Mouse (Mus musculus): ENCODE measurements at regions not wholly inside any gene's neighbourhood (a gene's known extent, or its start where the extent isn't known, plus 50 kb on each side); places are given as distances from the start of the nearest gene placed in this dataset.
A peak's percentile ranks its signal among the peaks of the same experiment; 100 is the strongest.

DNA sequence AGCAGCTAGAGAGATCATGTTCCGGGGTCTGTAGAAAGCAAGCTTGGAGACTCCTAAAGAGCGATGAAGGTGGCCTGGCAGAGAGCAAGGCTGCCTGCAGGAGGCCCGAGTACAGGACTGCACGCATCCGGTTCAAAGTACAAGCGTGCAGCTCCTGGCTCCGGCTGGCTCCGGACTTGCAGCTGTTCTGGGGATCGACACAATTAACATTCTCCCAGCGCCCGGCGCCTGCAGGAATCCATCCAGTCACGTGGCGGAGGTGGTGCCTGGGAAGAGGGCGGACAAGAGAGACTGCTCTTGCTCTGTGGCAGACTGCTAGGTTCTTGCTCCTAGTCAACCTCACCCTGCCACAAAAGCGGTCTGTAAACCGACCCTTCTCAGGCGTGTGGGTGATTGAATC lies 86.9 kb downstream of the Bdh1 start:
- peaks cover 54% of the 10 kb centered on the region for H3K4me1 ChIP-seq
- H3K27ac ChIP-seq = peak overlapping the region; percentile 92
- H3K9me3 ChIP-seq = no peaks in the 10 kb centered on the region
- no peaks in the 10 kb centered on the region for H3K36me3 ChIP-seq
- H3K9ac ChIP-seq = peak overlapping the region; percentile 43; the same call in 1 of the 2 replicates
- peak overlapping the region; percentile 23 for H3K4me3 ChIP-seq
- peak; percentile 91 for ATAC-seq (ENCODE audit: low FRiP score, low read depth)
- no peaks in the 10 kb centered on the region for H3K27me3 ChIP-seq
- H3K4me2 ChIP-seq (replicated peaks) = peak overlapping the region; percentile 56
- WGBS = under 1% methylated on average over 18 of the region's 18 CpGs

DNA sequence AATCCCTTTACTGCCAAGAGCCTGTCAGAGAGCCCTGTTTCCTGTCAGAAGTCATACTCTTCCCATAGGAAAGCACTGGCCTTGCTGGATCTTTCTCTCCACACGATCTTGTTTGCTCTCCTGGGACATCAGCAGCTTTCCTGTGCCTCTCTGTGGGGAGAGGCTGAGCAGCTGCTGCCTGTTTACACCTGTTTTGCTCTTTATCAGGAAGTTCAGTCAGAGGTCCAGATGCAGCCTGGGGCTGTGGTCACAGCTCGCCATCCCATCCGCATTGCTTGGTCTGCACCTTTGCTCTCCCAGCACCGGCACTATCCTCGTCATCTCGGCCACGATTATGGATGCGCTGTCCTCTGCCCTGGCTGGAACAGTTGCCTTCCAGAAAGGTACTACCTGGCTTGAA lies 88.0 kb downstream of the Bdh1 start:
- Histone ChIP-seq H3K27ac (no peak overlapping the region), H3K36me3 (no peaks in the 10 kb centered on the region), H3K27me3 (no peaks in the 10 kb centered on the region), H3K9me3 (no peaks in the 10 kb centered on the region), H3K4me3 (no peak overlapping the region), H3K9ac (no peak overlapping the region), H3K4me2 (replicated peaks) (no peak overlapping the region), H3K4me1 (peaks cover 46% of the 10 kb centered on the region)
- ATAC-seq (ENCODE audit: low FRiP score, low read depth) = no peak
- 61% methylated on average over 8 of the region's 8 CpGs for WGBS

DNA sequence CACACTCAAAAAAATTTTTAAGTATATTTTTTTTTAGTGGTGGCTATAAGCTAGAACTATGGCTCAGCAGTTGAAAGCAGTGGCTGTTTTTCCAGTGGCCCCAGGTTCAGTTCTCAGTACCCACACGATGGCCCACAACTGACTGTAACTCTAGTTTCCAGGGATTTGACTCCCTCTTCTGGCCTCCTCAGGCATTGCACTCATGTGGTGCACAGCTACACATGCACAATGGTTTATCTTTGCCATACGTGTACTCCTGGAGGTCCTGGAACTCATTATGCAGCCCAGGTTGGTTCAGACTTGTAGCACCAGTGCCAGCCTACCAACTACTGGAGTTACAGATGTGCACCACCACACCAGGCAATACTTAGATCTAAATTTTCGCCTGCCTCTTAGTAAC lies 96.7 kb downstream of the Bdh1 start:
- Histone ChIP-seq H3K27ac (no peak overlapping the region), H3K4me1 (no peaks in the 10 kb centered on the region), H3K4me2 (replicated peaks) (no peak overlapping the region), H3K9ac (no peak overlapping the region), H3K27me3 (no peaks in the 10 kb centered on the region), H3K9me3 (peaks cover 5% of the 10 kb centered on the region; the same call in 1 of the 2 replicates), H3K36me3 (no peaks in the 10 kb centered on the region), H3K4me3 (no peak overlapping the region)
- 85% methylated on average over 3 of the region's 3 CpGs for WGBS
- ATAC-seq (ENCODE audit: low FRiP score, low read depth) = no peak

DNA sequence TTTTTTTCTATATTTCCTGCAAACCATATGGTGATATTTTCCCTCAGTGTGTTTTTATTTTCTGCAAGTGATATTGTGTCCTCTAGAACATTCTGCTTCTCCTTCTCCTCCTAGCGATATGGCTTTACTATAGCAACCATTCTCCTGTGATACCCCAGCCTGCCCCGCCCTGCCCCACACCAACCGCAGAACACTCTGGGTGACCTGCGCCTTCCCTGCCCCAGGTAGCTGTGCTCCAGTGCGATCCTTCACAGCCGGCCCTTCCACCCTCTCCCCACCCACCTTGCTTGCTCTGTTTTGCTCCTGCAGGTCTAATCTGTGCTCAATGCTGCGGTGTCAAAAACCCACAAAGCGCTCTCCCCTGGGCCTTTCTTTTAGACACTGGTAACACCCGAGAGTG lies 98.0 kb downstream of the Bdh1 start:
- H3K4me2 ChIP-seq (replicated peaks) = no peak overlapping the region
- H3K36me3 ChIP-seq = no peaks in the 10 kb centered on the region
- no peak overlapping the region for H3K9ac ChIP-seq
- no peak for ATAC-seq (ENCODE audit: low FRiP score, low read depth)
- 78% methylated on average over 9 of the region's 9 CpGs for WGBS
- peaks cover 5% of the 10 kb centered on the region; the same call in 1 of the 2 replicates for H3K9me3 ChIP-seq
- H3K4me3 ChIP-seq = no peak overlapping the region
- no peaks in the 10 kb centered on the region for H3K27me3 ChIP-seq
- H3K27ac ChIP-seq = no peak overlapping the region
- H3K4me1 ChIP-seq = no peaks in the 10 kb centered on the region

DNA sequence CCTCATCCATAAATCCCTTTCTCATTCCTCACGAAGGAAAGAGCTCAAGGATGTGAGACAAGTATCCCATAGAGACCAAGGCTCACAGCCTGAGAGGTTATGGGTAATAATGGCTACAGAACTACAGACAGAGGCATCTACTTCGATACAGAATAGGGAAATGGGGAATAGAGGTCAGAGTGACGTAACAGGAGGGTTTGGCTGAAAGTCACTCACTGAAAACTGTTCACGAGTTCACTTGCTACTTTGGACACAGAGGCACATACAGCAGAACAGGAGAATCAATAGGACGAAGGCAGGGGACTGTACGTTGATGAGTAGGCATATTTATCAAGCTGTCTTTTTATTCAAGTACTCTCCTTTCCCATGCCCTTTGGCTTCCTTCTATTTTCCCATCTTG lies 99.7 kb downstream of the Bdh1 start:
- H3K27me3 ChIP-seq = no peaks in the 10 kb centered on the region
- 74% methylated on average over 6 of the region's 6 CpGs for WGBS
- H3K4me3 ChIP-seq = no peak overlapping the region
- H3K4me2 ChIP-seq (replicated peaks) = no peak overlapping the region
- peaks cover 5% of the 10 kb centered on the region; the same call in 1 of the 2 replicates for H3K9me3 ChIP-seq
- no peak overlapping the region for H3K9ac ChIP-seq
- H3K36me3 ChIP-seq = no peaks in the 10 kb centered on the region
- 0 out of 2 replicates have a peak, but pooled peaks cover 3% of the 10 kb centered on the region for H3K4me1 ChIP-seq
- no peak for ATAC-seq (ENCODE audit: low FRiP score, low read depth)
- H3K27ac ChIP-seq = no peak overlapping the region

DNA sequence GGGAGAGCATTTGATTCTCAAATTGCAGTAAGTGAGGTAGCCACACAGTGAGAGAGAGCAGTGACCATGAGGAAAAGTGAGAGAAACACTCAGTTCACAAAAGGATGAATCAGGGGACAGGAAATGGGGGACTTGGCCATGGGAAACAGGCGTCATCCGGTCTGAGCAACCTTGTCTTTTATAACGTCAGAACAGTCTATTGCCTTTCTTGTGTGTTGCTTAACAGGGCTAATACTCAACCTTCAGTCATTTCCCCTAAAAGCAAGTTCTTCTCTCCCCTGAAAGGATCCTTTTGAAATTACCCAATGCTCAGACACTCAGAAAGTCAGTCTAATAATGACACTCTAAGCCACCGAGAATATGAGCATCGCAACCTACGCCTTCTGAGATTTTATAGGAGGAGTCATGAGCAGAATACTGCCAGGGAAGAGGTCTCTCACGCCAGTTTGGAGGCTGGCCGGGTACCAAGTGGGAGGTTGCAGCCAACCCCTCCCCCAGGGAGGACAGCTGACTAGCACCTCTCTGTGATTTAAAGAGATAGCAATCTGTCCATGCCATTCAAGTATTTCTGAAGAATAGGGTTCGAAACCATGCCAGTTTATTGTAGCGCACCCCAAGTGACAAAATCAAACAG lies 104.7 kb downstream of the Bdh1 start:
- H3K9me3 ChIP-seq = no peaks in the 10 kb centered on the region
- H3K27ac ChIP-seq = no peak overlapping the region; the same call in 1 of the 2 replicates
- H3K9ac ChIP-seq = no peak overlapping the region
- no peaks in the 10 kb centered on the region for H3K36me3 ChIP-seq
- no peak for ATAC-seq (ENCODE audit: low FRiP score, low read depth)
- 62% methylated on average over 10 of the region's 10 CpGs for WGBS
- no peak overlapping the region for H3K4me2 ChIP-seq (replicated peaks)
- no peaks in the 10 kb centered on the region for H3K27me3 ChIP-seq
- H3K4me1 ChIP-seq = peaks cover 9% of the 10 kb centered on the region; the same call in 1 of the 2 replicates
- no peak overlapping the region for H3K4me3 ChIP-seq

DNA sequence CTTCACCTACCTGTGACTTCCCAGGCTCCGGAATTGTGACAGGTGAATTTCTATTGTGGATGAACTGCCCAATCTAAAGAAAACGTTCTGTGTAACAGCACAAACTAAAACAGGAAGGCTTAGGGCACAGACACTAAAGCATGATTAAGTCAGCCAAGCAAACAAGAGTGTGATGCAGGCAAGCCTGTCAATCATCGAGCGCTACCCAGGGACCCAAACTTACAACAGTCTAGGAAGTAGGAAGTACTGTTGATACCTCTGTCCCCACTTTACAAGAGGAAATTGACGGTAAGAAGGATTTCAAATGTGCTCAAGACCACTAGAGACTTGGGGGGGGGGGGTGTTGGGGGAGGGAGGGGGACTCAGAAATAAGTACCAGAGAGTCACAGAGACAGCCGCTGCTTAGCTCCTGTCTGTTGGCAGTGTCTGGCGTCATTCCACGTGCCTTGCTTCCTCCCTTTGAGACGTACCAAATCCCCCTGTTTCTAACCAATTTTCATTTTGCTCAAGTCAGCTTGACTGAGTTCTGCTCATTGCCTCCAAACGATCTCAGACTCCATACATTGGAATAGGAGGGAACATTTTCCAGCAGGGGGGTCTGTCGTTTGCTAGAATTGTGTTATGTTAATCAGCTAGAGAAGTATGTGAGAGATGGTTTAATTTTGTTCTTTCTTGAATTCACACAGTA lies 106.7 kb downstream of the Bdh1 start:
- WGBS = 53% methylated on average over 11 of the region's 11 CpGs
- peaks cover 22% of the 10 kb centered on the region for H3K4me1 ChIP-seq
- ATAC-seq (ENCODE audit: low FRiP score, low read depth) = no peak
- no peak overlapping the region for H3K4me2 ChIP-seq (replicated peaks)
- H3K27me3 ChIP-seq = no peaks in the 10 kb centered on the region
- H3K27ac ChIP-seq = no peak overlapping the region
- no peak overlapping the region for H3K4me3 ChIP-seq
- H3K36me3 ChIP-seq = no peaks in the 10 kb centered on the region
- no peaks in the 10 kb centered on the region for H3K9me3 ChIP-seq
- H3K9ac ChIP-seq = no peak overlapping the region

DNA sequence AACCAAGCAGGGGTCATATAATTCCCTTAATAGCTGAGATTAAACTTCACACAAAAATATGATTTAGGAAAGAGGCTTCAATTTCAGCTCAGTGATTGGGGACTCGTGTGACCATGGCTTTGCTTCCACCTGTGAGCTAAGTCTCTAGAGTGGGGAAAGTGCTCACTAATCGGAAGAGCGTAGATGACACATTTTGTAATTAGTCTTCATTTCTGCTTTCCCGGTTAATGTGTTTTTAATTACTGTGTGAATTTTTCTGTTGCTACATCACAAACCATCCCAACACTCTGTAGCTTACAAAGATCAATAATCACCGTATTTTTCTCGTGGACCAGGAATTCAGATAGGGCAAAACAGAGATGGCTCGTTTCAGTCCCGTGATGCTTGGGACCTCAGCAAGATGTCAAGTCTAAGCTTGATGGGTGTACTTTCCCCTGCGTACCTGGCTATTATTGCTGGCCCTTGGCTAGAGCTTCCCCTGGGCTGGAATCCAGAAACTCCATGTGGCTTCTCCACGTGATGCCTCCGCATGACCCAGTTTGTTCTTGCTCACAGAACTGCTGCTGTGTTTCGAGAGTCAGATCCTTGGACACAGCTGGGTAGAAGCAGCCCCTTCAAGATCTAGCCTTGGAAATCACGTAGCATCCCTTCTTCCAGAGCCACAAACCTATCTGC lies 107.3 kb downstream of the Bdh1 start:
- Histone ChIP-seq H3K9me3 (no peaks in the 10 kb centered on the region), H3K4me2 (replicated peaks) (no peak overlapping the region), H3K27ac (no peak overlapping the region), H3K4me3 (no peak overlapping the region), H3K9ac (no peak overlapping the region), H3K27me3 (no peaks in the 10 kb centered on the region), H3K36me3 (no peaks in the 10 kb centered on the region), H3K4me1 (peaks cover 26% of the 10 kb centered on the region)
- WGBS = 79% methylated on average over 13 of the region's 13 CpGs
- no peak for ATAC-seq (ENCODE audit: low FRiP score, low read depth)

DNA sequence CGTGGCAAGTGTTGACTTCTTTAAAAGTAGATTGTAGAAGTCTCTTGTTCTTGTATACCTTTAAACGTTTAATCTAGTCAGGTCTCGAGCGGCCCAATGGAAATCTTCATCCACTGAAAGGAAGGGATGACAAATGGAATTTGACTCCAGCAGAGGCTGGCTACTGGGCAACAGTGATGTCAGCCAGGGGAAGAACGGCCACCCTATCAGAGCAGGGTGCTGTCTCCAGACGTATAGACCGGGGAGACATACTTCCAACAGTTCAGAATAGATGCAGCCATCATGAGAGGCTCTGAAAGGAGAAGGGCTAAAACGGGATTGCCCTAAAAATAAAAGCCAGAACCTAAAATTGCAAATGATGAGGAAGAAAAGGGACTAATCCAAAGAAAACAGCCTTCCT lies 108.0 kb downstream of the Bdh1 start:
- Histone ChIP-seq H3K4me2 (replicated peaks) (no peak overlapping the region), H3K36me3 (no peaks in the 10 kb centered on the region), H3K4me1 (peaks cover 33% of the 10 kb centered on the region), H3K27ac (no peak overlapping the region), H3K27me3 (no peaks in the 10 kb centered on the region), H3K9me3 (no peaks in the 10 kb centered on the region), H3K4me3 (no peak overlapping the region), H3K9ac (no peak overlapping the region)
- ATAC-seq (ENCODE audit: low FRiP score, low read depth) = no peak
- 89% methylated on average over 8 of the region's 8 CpGs for WGBS

DNA sequence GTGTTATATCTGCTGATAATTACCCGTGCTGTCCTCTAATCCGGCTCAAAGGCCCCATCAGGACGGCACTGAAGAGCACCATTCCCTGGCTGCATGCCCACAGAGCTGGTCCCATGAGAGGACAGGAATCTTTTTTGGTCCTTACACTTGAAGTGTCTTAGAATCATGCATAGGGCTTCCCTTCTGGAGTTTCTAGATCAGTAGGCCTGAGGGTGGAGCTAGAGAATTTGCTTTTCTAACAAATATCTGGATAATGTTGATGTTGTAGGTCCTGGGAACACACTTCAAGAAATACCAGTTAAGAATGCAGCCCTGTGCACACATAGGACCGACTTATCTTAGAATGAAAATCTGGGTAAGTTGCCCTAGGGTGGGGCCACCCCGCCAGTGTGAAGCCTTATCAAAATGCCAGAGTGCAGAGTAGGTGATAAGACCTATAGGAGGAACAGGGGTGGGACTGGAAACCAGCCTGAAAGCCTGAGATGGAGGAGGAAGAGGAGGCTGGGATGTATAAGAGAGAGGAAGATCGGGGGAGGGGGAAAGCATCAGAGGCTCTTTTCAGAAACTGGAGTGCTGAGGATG lies 111.2 kb downstream of the Bdh1 start:
- H3K4me3 ChIP-seq = no peak overlapping the region
- no peak overlapping the region for H3K4me2 ChIP-seq (replicated peaks)
- ATAC-seq (ENCODE audit: low FRiP score, low read depth) = no peak
- 53% methylated on average over 6 of the region's 6 CpGs for WGBS
- H3K36me3 ChIP-seq = no peaks in the 10 kb centered on the region
- H3K4me1 ChIP-seq = peaks cover 39% of the 10 kb centered on the region
- no peak overlapping the region for H3K9ac ChIP-seq
- no peaks in the 10 kb centered on the region for H3K27me3 ChIP-seq
- H3K27ac ChIP-seq = no peak overlapping the region
- H3K9me3 ChIP-seq = no peaks in the 10 kb centered on the region

DNA sequence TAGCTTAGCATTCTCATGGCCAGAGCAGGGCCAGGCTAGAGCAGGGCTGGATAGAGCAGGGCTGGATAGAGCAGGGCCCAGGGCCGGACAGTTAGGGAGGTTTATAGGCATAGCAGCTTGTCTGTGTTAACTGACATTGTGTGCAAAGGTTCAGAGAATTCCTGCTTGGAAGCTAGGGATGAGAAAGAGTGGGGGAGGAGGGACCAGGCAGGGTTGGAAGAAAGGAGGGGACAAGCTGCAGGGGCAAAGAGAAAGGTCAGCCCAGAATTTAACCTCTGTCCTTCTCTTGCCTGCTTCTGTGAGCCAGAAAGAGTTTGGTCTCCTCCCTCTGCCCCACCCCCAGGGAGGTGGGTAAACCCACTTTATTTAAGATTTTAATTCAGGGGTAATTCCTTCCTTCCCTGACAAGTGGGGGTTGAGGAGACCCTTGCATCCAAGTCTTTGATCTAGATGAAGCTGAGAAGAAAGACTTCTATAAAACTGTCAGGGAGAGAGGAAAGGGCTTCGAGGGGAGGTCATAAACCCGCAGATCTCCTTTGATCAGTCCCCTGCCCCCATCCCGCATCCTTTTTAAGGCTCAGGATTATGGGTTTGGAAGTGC lies 112.9 kb downstream of the Bdh1 start:
- no peaks in the 10 kb centered on the region for H3K27me3 ChIP-seq
- H3K9ac ChIP-seq = no peak overlapping the region
- no peaks in the 10 kb centered on the region for H3K9me3 ChIP-seq
- ATAC-seq (ENCODE audit: low FRiP score, low read depth) = no peak; the same call in 1 of the 2 replicates
- H3K4me1 ChIP-seq = peaks cover 33% of the 10 kb centered on the region
- no peak overlapping the region for H3K4me2 ChIP-seq (replicated peaks)
- no peak overlapping the region for H3K4me3 ChIP-seq
- H3K27ac ChIP-seq = peak overlapping the region; percentile 67; the same call in 1 of the 2 replicates
- no peaks in the 10 kb centered on the region for H3K36me3 ChIP-seq
- WGBS = 7% methylated on average over 4 of the region's 4 CpGs

DNA sequence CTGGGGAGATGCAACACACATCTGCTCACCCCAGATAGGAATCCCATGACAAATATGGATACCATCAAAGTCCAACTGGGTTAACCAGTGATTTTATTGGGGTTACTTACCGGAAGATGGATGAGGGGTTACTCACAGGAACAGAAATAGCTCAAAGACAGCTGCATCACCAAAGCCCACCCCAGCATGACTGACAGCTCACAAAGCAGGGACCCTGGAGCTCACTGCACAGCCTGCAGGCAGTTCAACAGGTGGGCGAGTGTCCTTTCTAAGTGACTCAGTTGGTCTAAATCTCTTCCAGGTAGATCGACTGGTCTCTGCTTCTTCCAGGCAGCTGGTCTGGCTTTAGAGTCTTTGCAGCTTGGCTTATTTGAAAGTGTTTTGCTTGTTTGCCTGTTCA lies 114.2 kb downstream of the Bdh1 start:
- H3K4me3 ChIP-seq = no peak overlapping the region
- H3K4me2 ChIP-seq (replicated peaks) = no peak overlapping the region
- H3K9me3 ChIP-seq = no peaks in the 10 kb centered on the region
- peaks cover 33% of the 10 kb centered on the region for H3K4me1 ChIP-seq
- H3K9ac ChIP-seq = no peak overlapping the region
- no peaks in the 10 kb centered on the region for H3K36me3 ChIP-seq
- no peak overlapping the region for H3K27ac ChIP-seq
- WGBS = 61% methylated on average over 3 of the region's 3 CpGs
- no peaks in the 10 kb centered on the region for H3K27me3 ChIP-seq
- no peak for ATAC-seq (ENCODE audit: low FRiP score, low read depth)
